Mouse (Mus musculus) c-Kit-negative CD71-positive TER-119-positive erythroid progenitor cells, embryonic 14.5 days (primary cell): ENCODE data around the gene Irf2bp2.

Experiments used
- DNase-seq: peaks from one replicate; pipeline ENCODE4 v3.0.0-alpha.2; 2013; ENCODE audit warnings: low read depth, low spot score

Irf2bp2 gene

GRCm38 (mm10) chr8:126567674-126568073 is 26.1 kb downstream of the Irf2bp2 start:
- DNase-seq: no peak

DNA sequence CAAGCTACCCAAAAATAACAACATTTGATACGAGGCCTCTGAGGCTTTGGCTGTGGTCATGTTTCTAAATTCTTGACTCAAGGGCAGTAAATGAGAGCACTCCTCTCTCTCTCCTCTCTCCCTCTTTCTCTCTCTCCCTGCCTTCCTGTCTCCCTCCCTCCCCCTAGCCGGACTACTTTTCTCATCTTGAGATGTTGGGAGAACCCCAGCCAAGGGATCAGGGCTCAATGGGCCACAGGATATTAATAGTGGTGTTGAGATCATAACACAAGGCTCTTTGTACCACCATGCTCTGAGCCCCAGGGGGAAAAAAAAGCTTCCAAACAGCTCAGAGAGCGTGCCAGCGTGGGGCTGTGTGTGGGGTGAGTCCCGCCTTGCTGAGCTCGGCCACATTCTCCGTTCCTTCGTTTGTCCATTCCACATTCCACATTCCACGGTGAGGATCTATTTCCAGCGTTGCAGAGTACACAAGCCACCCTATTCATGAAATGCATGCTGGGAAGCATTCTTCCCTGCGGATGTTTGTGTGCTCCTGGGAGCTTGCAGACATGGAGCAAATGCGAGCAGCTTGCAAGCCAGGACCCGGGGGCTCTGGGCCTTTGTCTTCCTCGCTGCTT is 27.2 kb downstream of the Irf2bp2 start:
- DNase-seq: no peak

DNA sequence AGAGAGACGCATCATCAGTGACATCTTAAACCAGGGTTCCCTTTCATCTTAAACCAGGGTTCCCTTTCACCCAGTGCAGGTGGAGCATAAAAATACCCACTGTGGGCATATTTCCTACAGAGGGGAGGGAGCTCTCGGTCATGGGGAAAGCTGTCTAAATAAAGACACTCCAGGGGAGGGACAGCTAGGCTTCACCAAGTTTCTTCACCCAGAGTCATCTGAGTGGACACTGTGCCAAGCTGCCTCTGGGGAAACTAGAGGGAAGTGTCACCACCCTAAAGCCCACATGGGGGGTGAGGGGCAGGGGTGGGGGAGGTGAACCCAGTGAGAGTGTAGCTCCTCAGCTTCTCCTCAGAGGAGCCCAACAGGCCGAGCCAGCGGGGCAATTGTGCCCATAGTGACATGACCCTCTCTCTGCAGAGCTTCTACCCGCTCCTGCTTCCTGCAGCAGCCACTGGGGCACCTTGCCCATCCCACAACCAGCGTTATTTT is 27.8 kb downstream of the Irf2bp2 start:
- DNase-seq: no peak

- no peak for DNase-seq
Observed at GRCm38 (mm10) chr8:126565231-126565781, 28.5 kb downstream of the Irf2bp2 start.

DNA sequence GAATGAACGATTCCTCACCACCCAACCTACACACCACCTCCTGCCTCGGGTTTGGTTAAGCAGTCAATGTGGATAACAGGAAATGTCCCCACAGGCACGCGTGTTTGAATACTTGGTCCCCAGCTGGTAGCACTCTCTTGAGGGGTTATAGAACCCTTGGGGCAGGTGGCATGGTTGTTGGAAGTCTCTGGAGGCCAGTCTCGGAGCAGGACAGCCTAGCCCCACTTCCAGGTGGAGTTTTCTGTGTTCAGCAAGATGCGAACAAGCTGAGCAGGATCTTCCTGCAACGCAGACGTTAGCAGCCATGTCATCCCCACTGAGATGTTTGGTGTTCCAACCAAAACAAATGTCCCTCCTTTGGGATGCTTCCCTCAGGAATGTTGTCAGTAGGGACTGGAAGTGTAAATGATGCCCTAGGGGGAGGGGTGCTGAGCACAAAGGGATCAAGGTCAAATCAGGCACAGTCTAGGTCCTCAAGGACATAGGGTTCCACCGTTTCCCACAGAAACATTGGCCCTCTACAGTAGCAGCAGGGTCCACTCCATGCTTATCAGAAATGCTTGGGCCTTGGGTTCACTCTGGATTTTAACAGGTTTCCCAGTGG is 29.1 kb downstream of the Irf2bp2 start:
- DNase-seq: no peak

DNA sequence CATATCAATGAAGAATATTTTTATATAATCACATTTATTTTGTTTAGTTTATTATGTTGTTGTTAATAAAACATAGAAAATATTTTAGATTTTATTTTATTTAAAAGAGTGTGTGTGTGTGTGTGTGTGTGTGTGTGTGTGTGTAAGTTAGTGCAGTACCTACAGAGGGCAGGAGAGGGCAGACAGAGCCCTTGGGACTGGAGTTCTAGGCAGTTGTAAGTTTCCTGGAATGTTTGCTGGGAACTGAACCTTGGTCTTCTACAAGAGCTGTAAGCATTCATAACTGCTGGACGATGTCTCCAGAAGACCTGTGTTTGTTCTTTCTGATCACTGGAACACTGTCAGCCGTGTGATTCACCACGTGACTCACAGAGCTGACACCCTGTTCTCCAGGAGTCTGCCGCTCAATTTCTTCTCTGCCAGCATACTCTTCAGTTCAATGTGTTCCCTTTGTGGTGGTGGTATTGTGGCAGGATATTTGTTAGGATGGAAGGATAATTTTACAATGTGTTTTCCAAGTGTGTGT is 32.4 kb downstream of the Irf2bp2 start:
- DNase-seq: no peak

DNA sequence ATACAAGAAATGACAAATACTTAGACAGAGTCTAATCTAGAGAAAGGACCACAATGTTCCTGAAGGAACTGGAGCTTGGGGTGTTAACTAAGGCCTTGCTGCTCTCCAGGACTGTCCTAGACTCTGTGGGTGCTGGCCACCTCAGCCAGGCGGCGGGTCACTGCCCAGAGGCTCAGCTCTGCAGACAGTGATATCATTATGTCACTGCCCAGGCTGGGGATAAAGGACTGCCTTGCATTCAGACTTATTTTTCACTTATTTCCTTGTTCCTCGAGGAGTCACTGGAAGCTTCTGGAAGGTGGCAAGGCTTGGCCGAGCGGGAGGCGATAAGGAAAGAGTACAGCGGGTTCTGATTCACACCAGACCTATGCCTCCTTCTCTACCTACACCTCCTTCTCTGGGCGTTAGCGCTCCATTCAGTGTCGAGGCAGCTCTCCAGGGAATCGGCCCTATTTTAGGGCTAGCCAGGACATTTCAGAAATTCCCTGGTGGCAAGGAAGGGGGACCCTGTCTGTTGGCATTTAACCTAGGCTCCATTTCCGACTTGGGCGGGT is 35.3 kb downstream of the Irf2bp2 start:
- no peak for DNase-seq

DNA sequence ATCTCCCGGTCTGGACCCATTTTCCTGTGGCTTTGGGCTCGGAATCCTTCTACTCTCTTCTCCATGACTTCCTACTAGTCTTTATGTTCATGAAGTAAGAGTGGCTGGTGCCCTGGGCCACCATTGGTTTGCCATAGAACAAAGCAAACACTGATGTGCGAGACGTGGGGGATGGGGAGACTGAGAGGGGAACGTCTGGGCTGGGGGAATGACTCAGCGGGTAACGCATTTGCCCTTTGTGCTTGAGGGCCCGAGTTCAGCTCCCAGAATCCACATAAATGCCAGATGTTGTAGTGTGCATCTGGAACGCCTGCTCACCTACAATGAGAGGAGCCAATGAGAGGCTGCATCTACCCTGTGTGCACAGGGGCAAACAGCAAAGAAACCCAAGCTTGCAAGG is 36.4 kb downstream of the Irf2bp2 start:
- DNase-seq: no peak

GRCm38 (mm10) chr8:126556691-126557090 is 37.1 kb downstream of the Irf2bp2 start:
- DNase-seq: no peak

DNA sequence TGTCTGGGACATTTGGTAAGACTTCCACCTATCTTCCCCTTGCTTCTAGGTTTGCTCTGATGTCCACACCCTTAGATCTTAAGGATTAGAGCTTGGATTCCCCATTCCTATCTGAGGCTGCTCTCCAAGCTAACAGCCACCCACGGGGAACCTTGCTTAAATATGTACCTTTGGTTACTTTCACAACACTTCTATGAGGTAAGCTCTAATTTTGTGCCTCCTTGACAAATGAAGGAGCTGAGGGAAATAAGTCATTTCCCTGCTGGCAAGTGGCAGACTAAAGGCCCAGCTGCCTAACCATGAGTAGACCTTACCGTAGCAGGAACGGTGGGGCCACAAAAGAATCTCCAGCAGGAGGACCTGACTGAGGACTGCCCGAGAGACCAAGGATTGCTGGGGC is 39.0 kb downstream of the Irf2bp2 start:
- no peak for DNase-seq

DNA sequence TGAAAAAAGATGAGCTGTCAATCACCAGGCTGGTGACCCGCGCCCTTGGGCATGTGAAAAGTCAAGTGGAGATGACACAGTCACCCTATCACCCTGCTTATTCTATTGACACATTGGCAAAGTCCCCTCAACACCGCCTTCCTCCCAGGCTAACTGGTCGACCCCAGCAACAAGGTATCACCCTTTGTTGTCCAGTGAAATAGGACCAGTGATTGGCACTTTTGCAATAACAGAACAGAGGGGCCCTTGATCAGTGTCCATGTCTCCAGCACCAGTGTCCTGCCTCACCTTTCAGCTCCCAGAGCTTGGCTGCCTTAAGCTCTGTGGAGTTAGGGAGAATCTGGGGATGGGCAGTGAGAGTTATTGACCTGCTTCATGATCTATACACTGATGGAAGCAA is 41.9 kb downstream of the Irf2bp2 start:
- DNase-seq: no peak

- DNase-seq: no peak
Observed at GRCm38 (mm10) chr8:126550944-126551357, 42.8 kb downstream of the Irf2bp2 start.

DNA sequence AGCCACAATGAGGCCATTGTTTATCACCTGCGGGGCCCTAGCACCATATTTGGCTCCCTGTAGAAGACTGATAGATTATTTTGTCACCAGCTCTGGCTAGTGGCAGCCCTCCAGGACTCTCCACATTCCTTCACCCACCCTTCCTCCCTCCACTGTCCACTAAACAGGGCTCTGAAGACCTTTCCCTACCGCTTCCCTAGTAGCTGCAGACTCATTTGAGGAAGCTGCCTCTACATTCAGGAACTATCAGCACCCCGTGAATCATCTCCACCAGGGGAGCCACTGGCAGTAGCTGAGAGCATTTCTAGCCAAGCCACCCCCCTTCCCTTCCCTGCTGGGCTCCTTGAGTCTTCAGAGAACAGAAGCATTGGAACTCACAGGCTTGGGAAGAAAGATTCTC is 45.9 kb downstream of the Irf2bp2 start:
- DNase-seq: no peak

DNA sequence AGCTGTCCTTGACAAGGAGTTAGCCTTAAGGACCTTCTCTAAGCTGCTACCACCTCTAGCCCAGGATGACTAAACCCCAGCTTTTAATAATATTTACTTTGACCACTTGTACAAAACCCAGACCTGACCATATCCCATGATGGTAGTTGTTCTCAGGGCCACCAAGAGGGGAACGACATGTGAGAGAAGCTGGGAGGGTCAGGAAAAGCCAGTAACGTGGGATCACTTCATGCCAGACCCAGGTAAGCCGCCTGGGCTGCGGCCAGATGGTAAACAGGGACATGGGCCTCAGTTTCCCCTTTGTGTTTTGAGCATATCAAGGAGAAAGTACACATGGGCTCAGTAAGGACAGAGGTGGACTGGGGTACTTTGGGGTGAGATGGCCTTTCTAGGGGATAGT is 46.4 kb downstream of the Irf2bp2 start:
- no peak for DNase-seq

GRCm38 (mm10) chr8:126546480-126546879 is 47.3 kb downstream of the Irf2bp2 start:
- no peak for DNase-seq

DNA sequence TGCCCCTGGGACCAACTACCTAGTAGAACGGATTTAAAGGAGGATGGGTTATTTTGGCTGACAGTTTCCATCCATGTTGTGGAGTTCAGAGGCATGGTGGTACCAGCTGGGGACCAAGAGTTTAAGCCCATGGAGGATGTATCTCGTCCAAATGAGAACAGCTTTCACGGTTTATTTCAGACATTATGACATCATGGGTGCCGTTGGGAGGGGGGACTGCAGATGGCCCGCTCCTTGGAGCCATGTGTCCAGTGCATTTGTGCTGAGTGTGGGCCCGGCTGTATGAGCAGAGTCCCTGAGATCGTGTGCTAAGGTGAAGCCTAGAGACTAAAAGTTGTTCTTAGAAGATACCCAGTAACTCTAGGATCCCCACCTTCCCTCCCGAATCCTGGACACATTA is 50.4 kb downstream of the Irf2bp2 start:
- no peak for DNase-seq

DNA sequence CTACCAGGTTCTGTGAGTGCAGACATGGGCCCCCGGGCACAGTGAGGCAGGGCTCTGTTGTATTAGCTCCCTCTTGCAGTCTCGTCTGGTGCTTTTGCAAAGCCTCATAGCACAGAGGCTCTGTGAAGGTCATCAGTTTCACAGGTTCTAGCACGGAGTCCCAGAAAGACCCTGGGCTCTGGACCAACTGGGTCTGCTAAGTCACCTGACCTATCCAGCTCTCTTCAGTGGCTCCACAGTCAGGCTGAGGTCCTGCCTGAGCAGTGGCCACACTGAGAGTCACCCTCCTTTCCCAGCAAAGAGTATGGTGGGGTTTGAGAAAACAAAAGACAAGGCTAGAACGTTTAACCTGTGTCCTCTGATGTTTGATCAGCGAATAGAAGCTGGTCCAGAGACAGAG is 51.0 kb downstream of the Irf2bp2 start:
- no peak for DNase-seq

DNA sequence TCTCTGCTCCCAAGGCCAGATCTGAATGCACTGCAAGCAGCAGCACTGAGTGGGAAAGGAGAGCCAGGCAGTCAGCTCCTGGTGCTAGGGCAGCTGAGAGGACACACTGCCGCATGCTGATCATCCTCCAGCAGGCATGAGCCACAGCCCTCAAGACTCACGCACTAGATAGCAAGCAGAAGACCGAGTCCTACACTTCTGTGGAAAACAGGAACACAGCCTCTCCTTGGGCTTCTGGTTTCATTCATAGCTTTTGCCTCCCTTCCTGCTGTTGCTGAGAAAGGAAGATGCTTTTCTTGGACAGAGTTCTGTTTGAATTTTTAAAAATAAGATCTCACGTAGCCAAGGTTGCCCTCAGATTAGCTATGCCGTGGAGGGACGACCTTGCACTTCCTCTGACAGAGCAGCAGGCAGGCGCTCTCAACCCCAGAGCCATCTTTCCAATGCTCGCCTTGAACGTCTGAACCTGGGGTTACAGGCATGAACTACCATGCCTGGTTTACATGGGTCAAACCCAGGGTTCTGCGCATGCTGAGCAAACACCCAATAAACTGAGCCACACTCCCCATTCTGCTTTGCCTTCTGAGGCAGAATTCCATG is 51.6 kb downstream of the Irf2bp2 start:
- no peak for DNase-seq

GRCm38 (mm10) chr8:126540298-126540697 is 53.5 kb downstream of the Irf2bp2 start:
- DNase-seq: no peak

GRCm38 (mm10) chr8:126539355-126540093 is 54.3 kb downstream of the Irf2bp2 start:
- DNase-seq: no peak

GRCm38 (mm10) chr8:126538648-126539354 is 55.0 kb downstream of the Irf2bp2 start:
- DNase-seq: no peak
